9 mouse cellular contexts compared by ENCODE assay signal in the genomic region with DNA sequence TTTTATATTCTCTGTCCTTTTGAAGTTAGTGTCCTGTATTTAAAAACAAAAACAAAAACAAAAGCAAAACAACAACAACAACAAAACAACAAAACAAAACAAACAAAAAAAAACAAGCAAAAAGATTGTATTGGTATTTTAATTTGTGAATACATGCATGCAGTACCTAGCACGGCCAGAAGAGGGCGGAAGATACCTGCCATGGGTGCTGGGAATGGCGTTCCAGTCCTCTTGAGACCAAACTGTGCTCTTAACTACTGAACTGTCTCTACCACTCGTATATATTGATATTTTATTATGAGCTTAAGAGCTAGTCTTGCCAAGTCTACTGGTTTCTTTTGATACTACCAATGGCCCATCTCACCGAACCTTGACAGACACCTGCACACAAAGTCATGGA. TPM values are rescaled to one million over a fixed set of nuclear protein-coding genes. Genes with fewer than 3 reads are reported as not detected.
DNase-seq lines count a peak whose midpoint lies in the region; ATAC-seq and TF ChIP-seq lines count a peak whose summit lies in the region.
"Had no signal": no experiment of that assay in that cellular context is flagged by ENCODE, and none has a peak within 500 bp of the region (broad histone marks: within the 10 kb centered on the region; RNA-seq: fewer than 3 reads in every experiment).

No protein-coding gene starts in this region.

- no peak overlapping the region for H3K4me3 ChIP-seq in hindbrain, postnatal 0 days (ENCODE audit: low read length)
- H3K4me3 ChIP-seq: lung, embryonic 15.5 days had no signal

- peak; percentile 68 for DNase-seq in adrenal gland, postnatal 14 days
- no peak for DNase-seq in adrenal gland, adult 8-10 months
- peak; percentile 43 for DNase-seq in left cerebral cortex, postnatal 4 days
- no peak for DNase-seq in left cerebral cortex, postnatal 10 days (ENCODE audit: extremely low spot score in 1 of 2, low spot score in 2 of 2)
- DNase-seq in MN1 (ENCODE audit: low spot score): peak; percentile 67
- peak; percentile 50 for DNase-seq in hindbrain, postnatal 0 days (ENCODE audit: low spot score)
- DNase-seq in c-Kit-positive CD71-positive TER-119-positive erythroid progenitor cells, embryonic 14.5 days (ENCODE audit: low spot score): no peak
- DNase-seq in gastrocnemius, postnatal 14 days: no peak

- H3K4me1 ChIP-seq in hindbrain, postnatal 0 days (ENCODE audit: insufficient read depth, low read length): no peaks in the 10 kb centered on the region
- H3K4me1 ChIP-seq: lung, embryonic 15.5 days had no signal

- no peaks in the 10 kb centered on the region for H3K27me3 ChIP-seq in hindbrain, postnatal 0 days (ENCODE audit: insufficient read depth, low read length)
- H3K27me3 ChIP-seq: lung, embryonic 15.5 days had no signal

- no peaks in the 10 kb centered on the region for H3K9me3 ChIP-seq in hindbrain, postnatal 0 days (ENCODE audit: low read length)
- H3K9me3 ChIP-seq: lung, embryonic 15.5 days had no signal

- peak; percentile 86 for TF ChIP-seq CTCF in hindbrain, postnatal 0 days (IDR thresholded peaks at IDR 0.05; ENCODE audit: low read depth)

- no peaks in the 10 kb centered on the region for H3K36me3 ChIP-seq in hindbrain, postnatal 0 days (ENCODE audit: insufficient read depth, low read length)
- H3K36me3 ChIP-seq: lung, embryonic 15.5 days had no signal

- no peak overlapping the region for H3K9ac ChIP-seq in hindbrain, postnatal 0 days (replicated peaks; ENCODE audit: low read length)
- H3K9ac ChIP-seq: lung, embryonic 15.5 days had no signal

- no peak overlapping the region for H3K4me2 ChIP-seq in hindbrain, postnatal 0 days (ENCODE audit: low read depth, low read length)
- H3K4me2 ChIP-seq: lung, embryonic 15.5 days had no signal

- H3K27ac ChIP-seq in hindbrain, postnatal 0 days: no peak overlapping the region
- H3K27ac ChIP-seq: lung, embryonic 15.5 days had no signal

- WGBS in hindbrain, postnatal 0 days: 18% methylated on average over 5 of the region's 5 CpGs

- ATAC-seq in hindbrain, postnatal 0 days: no peak

- intact Hi-C loops in left cerebral cortex, postnatal 4 days (cut with DNase I): loop anchor here (10.0 kb wide), 1 partner anchor 112 kb away; no protein-coding TSS in a partner anchor
- intact Hi-C loops in left cerebral cortex, postnatal 10 days (cut with DNase I): loop anchor here (5.0 kb wide), 2 partner anchors 59 to 104 kb away; partner anchors contain the start of gene Srd5a1
- intact Hi-C loops in gastrocnemius, postnatal 14 days (cut with DNase I; ENCODE audit: low total_unique reads): loop anchor here (5.0 kb wide), 2 partner anchors 54 to 104 kb away; no protein-coding TSS in a partner anchor

RNA-seq across cellular contexts. Expression of gene Tent4a, which starts 18.6 kb away (rescaled TPM):
- 21.1 and 21.6 TPM in 2 replicates for total RNA-seq in adrenal gland, postnatal 14 days (2021)
- 10 to 100 TPM; 22.6 to 24.5 (median 23.7) TPM for total RNA-seq in adrenal gland, adult 8-10 months (2022)
- 10 to 100 TPM; 49.2 to 49.7 TPM for total RNA-seq in left cerebral cortex, postnatal 4 days (2021)
- 10 to 100 TPM; 34.3 to 40.3 TPM for total RNA-seq in left cerebral cortex, postnatal 10 days (2021)
- total RNA-seq in hindbrain, postnatal 0 days (2014; rRNA removed): 22.3 and 22.6 TPM in 2 replicates
- 4.8 and 5.1 TPM in 2 replicates for polyA plus RNA-seq in hindbrain, postnatal 0 days (2015; fragmentation: Nextera tagmentation; extraction: Ambion mirVana)
- 1 to 10 TPM; 6.8 to 9.4 TPM for total RNA-seq in gastrocnemius, postnatal 14 days (2021)

RNA-seq across cellular contexts. Expression of gene Nsun2, which starts 19.5 kb away (rescaled TPM):
- total RNA-seq in adrenal gland, postnatal 14 days (2021): 87.3 and 89.0 TPM in 2 replicates
- total RNA-seq in adrenal gland, adult 8-10 months (2022): 10 to 100 TPM; 82.8 to 94.0 (median 84.4) TPM
- total RNA-seq in left cerebral cortex, postnatal 4 days (2021): 10 to 100 TPM; 84.5 to 89.7 TPM
- 10 to 100 TPM; 67.6 to 68.9 TPM for total RNA-seq in left cerebral cortex, postnatal 10 days (2021)
- total RNA-seq in hindbrain, postnatal 0 days (2014; rRNA removed): 34.9 and 37.6 TPM in 2 replicates
- polyA plus RNA-seq in hindbrain, postnatal 0 days (2015; fragmentation: Nextera tagmentation; extraction: Ambion mirVana): 61.5 and 62.1 TPM in 2 replicates
- total RNA-seq in gastrocnemius, postnatal 14 days (2021): 10 to 100 TPM; 39.5 to 44.5 TPM

RNA-seq across cellular contexts. Expression of gene Srd5a1, which starts 58.2 kb away (rescaled TPM):
- total RNA-seq in adrenal gland, postnatal 14 days (2021): 16.7 and 18.2 TPM in 2 replicates
- total RNA-seq in adrenal gland, adult 8-10 months (2022): 10 to 100 TPM in 3 of 4 experiments, 1 to 10 TPM in 1; 8.2 to 24.0 (median 13.0) TPM
- 10 to 100 TPM; 16.5 to 18.9 TPM for total RNA-seq in left cerebral cortex, postnatal 4 days (2021)
- total RNA-seq in left cerebral cortex, postnatal 10 days (2021): 10 to 100 TPM; 22.8 to 23.7 TPM
- total RNA-seq in hindbrain, postnatal 0 days (2014; rRNA removed): 19.6 and 22.6 TPM in 2 replicates
- polyA plus RNA-seq in hindbrain, postnatal 0 days (2015; fragmentation: Nextera tagmentation; extraction: Ambion mirVana): 32.8 and 34.7 TPM in 2 replicates
- total RNA-seq in gastrocnemius, postnatal 14 days (2021): 1 to 10 TPM in 1 of 2 experiments, under 1 TPM in 1; 0.86 to 1.9 TPM

Comparison
In these comparisons a context has a peak if more than half of its experiments do, and no peak if none do; other contexts are left out.
1. DNase-seq: peak in adrenal gland, postnatal 14 days (single experiment), left cerebral cortex, postnatal 4 days (single experiment), MN1 (single experiment) and hindbrain, postnatal 0 days (single experiment); none in adrenal gland, adult 8-10 months (single experiment), left cerebral cortex, postnatal 10 days (0 of 2), c-Kit-positive CD71-positive TER-119-positive erythroid progenitor cells, embryonic 14.5 days (single experiment) and gastrocnemius, postnatal 14 days (single experiment).